Mouse (Mus musculus) lung, adult 2 months (tissue): ENCODE measurements around the gene Efna2.

Source experiments
- CTCF ChIP-seq: fragments of 200-500 bp; IDR thresholded peaks from 2 replicates; pipeline ENCODE4 v1.5.1; 2011; ENCODE audit warnings: mild to moderate bottlenecking, low read length, control low read depth; ENCODE audit not compliant: insufficient read depth
- POLR2A ChIP-seq: fragments of 200-500 bp; IDR thresholded peaks from 2 replicates; pipeline ENCODE4 v1.6.1; 2011; ENCODE audit warnings: low read depth, mild to moderate bottlenecking, control low read depth, low read length, borderline replicate concordance; ENCODE audit errors: extremely low read depth

DNA sequence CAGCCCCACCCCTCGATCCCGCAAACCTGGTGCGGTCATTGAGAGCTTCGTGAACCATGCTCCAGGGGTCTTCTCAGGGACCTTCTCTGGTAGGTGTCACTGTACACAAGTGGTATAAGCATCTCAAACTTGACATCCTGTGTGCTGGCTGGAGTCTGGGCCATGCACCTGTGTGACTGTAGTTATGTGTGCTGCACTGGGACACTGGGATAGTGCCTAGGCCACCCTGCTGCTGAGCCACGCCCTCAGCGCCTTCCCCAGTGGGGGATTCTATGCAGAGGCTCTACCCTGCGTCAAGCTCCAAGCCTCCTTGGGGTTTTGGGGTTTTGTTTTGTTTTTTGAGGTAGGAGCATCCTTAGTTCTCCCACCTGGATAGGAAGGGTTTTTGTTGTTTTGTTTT is 24.9 kb upstream of the Efna2 start:
- no peak for TF ChIP-seq POLR2A
- TF ChIP-seq CTCF = no peak
